Mouse (Mus musculus): ENCODE data around the gene Secisbp2.

GRCm38 (mm10) chr13:51720556-51720955, 69.1 kb downstream of the Secisbp2 start:
- TF ChIP-seq CTCF (conservative IDR thresholded peaks at IDR 0.05; ENCODE audit: insufficient read depth, insufficient read length, low read depth, low read length) (no peak), POLR2A (IDR thresholded peaks at IDR 0.05; ENCODE audit: low read depth, low read length) (no peak)
